Mouse (Mus musculus) layer of hippocampus, adult 2 months (tissue): ENCODE measurements around the gene Palm3. TPM values are rescaled to one million over a fixed set of nuclear protein-coding genes. Genes with fewer than 3 reads are reported as not detected.

ENCODE experiments used
- DNase-seq, 2 experiments: peaks; one replicate each; pipeline ENCODE4 v3.0.0; 2022; ENCODE audit warnings: low spot score in 2 of 2
- H3K27ac ChIP-seq: fragments of 200-600 bp; 2 replicates; pipeline ENCODE4 v1.8.1; 2022
- H3K4me3 ChIP-seq: fragments of 200-600 bp; 2 replicates; pipeline ENCODE4 v1.8.1; 2022; ENCODE audit warnings: mild to moderate bottlenecking
- CTCF ChIP-seq: fragments of 200-600 bp; conservative IDR thresholded peaks from 2 replicates; pipeline ENCODE4 v1.8.1; 2022; ENCODE audit warnings: antibody characterized with exemption, mild to moderate bottlenecking, moderate library complexity
- total RNA-seq, 2 experiments: library from RNA; stranded (reverse); gene quantifications; 2 replicates each; pipeline ENCODE4 v1.2.3; 2021

The Palm3 gene
- total RNA-seq, 2 experiments from 2014 or later: 2.8 TPM

- no peak for TF ChIP-seq CTCF
- DNase-seq: no peak
- no peak within 1 kb of the TSS for H3K4me3 ChIP-seq
- no peak within 1 kb of the TSS for H3K27ac ChIP-seq
These were observed 23.6 kb downstream of the Palm3 start, which contains the start of gene Rln3 for GRCm38 (mm10) chr8:84044900-84045299. TSS of gene Rln3 (minus strand) at chr8:84045000.

- 0 out of 2 replicates have a peak, but pooled peaks have one; percentile 12 for TF ChIP-seq CTCF
- no peak for DNase-seq
- H3K4me3 ChIP-seq: no peak overlapping the region
- no peak overlapping the region for H3K27ac ChIP-seq
These were observed 25.2 kb downstream of the Palm3 start for GRCm38 (mm10) chr8:84046505-84046904.

DNA sequence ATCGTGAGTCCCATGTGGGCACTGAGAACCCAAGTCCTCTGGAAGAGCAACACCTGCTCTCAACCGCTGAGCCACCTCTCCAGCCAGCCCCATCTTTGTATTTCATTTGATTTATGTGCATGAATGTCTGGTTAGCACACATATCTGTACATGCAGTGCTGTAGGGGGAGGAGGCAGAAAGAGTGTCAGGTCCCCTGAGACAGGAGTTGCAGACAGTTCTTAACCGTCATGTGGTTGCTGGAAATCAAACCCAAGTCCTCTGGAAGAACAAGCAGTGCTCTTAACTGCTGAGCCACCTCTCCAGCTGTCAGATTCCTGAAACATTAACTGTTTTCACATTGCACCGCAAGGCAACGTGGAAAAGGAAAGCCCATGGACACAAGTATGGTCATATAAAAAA is 26.9 kb downstream of the Palm3 start:
- no peak for DNase-seq
- H3K4me3 ChIP-seq: no peak overlapping the region
- TF ChIP-seq CTCF: no peak
- no peak overlapping the region for H3K27ac ChIP-seq

GRCm38 (mm10) chr8:84052746-84053145 is 31.5 kb downstream of the Palm3 start:
- DNase-seq: no peak
- TF ChIP-seq CTCF: no peak
- H3K4me3 ChIP-seq: no peak overlapping the region
- H3K27ac ChIP-seq: no peak overlapping the region

DNA sequence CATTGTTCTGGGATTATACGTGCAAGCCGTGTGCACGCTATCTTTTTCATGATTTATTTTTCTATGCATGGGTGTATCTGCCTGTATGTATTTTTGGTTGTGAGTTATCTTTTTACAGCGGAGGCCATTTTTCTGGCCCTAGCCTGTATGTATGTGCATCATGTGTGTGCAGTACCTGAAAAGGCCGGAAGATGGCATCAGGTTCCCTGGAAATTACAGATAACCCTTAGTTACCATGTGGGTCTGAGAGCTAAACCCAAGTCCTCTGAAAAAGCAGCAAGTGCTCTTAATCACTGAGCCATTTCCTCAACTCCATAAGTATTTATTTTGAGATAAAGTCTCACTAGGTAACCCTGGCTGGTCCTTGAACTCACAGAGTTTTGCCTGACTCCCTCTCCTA is 32.0 kb downstream of the Palm3 start:
- Histone ChIP-seq H3K27ac (no peak overlapping the region), H3K4me3 (no peak overlapping the region)
- no peak for DNase-seq
- no peak for TF ChIP-seq CTCF

DNA sequence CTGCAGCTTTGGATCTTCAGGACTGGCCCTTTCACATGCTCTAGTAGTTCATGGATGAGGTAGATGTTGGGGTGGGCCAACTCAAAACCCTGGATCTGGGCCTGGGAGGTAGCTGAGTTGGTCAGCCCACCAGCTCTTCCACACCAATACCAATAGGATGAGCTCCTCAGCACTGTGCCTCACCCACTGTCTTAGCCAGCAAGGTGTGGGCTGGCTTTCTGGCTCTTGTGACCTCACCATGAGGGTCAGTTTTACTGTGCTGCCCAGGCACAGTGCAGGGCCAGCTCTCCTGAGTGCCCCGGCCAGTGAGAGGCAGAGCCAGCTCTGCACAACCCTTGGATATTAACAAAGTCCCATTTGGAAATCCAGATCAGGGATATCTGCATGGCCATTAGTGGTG is 36.6 kb downstream of the Palm3 start:
- no peak for TF ChIP-seq CTCF
- H3K27ac ChIP-seq: no peak overlapping the region
- H3K4me3 ChIP-seq: no peak overlapping the region
- no peak for DNase-seq

- Histone ChIP-seq H3K4me3 (no peak overlapping the region), H3K27ac (no peak overlapping the region)
- DNase-seq: no peak
- 0 out of 2 replicates have a peak, but pooled peaks have one; percentile 16 for TF ChIP-seq CTCF
These were observed 38.0 kb downstream of the Palm3 start for GRCm38 (mm10) chr8:84059226-84059625.

DNA sequence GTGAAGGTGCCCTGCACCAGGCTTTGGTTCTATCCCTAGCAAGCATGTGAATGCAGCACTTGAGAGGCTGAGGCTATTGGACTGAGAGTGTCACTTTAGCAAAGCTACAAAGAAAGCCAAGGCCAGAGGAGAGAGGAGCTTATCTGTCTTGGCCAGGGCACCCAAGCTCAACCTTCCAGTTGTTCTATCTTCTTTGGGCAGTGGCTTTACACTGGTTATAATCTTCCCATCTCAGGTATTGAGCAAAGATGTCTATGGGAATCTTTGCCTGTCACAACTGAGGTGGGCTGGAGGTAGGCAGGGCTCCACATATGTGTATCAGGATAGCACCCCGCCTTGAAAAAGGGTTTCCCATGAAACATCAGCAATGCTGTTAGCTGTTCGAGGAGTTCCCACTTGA is 39.0 kb downstream of the Palm3 start:
- no peak for DNase-seq
- TF ChIP-seq CTCF: no peak

DNA sequence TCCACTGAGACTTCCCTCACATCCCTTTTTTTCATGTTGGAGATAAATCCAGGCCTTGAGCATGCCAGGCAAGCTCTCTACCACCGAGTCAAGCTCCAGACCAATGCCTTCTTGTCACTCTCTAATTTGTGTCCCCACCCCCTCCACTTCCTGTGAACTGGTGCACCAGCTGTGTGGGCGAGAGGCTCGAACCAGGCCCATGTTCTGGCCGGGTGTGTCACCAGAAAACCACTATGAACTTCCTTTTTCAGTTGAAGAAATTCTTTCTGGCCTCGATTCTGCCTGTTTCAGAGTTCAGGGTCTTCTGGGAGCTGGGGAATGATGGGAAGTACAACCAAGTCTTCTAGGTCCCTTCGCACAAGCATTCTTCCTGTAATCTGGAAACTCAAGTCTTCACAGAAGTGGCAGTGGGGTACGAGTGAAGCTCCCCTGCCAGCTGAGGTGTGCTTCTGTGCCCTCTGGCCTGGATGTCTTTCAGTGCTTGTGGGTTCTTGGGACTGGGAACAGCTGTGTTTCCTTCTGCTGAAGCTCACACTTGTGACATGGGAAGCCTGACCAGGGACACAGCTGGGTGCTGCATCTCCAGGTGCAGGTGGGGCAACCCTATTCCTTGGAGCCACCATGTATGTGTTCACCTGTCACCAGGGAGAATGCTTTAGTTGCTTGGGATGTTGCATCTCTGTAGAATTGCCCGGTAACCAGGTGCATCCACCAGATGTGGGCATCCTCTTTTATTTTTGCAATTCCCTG is 42.8 kb downstream of the Palm3 start:
- no peak overlapping the region for H3K4me3 ChIP-seq
- TF ChIP-seq CTCF: no peak
- H3K27ac ChIP-seq: no peak overlapping the region
- DNase-seq: no peak

More for the DNA sequence above, 39.0 kb downstream of the Palm3 start:
- H3K4me3 ChIP-seq: no peak overlapping the region
- H3K27ac ChIP-seq: no peak overlapping the region

GRCm38 (mm10) chr8:84065037-84065436 is 43.8 kb downstream of the Palm3 start, which contains the start of gene Gm10643:
TSS of gene Gm10643 (minus strand) at chr8:84065137.
- no peak for DNase-seq
- Histone ChIP-seq H3K4me3 (peak within 1 kb of the TSS; percentile 72), H3K27ac (peak within 1 kb of the TSS; percentile 97)
- TF ChIP-seq CTCF: no peak

DNA sequence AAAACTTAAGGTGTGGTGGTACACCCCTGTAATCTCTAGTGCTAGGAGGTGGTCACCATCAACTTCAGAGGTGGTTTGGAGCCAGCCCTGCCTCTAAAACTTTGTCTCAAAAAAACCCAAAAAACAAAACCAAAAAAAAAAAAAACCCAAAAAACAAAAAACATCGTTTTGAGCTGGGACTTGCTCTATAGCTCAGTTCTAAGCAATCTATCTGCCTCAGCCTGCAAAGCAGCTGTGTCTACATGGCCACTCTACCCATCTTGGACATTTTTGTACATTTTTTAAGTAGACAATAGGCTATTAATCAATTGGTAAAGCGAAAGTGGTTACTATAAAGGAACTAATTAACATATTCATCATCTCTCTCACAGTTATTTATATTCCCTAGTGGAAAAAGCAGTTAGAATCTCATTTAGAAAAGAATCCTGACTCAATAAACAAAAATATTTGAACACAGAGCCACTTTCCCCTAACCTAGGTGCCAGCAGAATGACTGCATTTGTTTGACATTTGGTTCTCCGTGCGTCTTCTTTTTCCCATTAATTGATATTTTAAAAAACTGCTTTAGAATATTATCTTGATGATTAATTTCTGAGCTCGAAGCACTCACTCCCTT is 44.3 kb downstream of the Palm3 start:
- no peak for TF ChIP-seq CTCF
- peak overlapping the region; percentile 72 for H3K4me3 ChIP-seq
- H3K27ac ChIP-seq: peak overlapping the region; percentile 97
- no peak for DNase-seq

DNA sequence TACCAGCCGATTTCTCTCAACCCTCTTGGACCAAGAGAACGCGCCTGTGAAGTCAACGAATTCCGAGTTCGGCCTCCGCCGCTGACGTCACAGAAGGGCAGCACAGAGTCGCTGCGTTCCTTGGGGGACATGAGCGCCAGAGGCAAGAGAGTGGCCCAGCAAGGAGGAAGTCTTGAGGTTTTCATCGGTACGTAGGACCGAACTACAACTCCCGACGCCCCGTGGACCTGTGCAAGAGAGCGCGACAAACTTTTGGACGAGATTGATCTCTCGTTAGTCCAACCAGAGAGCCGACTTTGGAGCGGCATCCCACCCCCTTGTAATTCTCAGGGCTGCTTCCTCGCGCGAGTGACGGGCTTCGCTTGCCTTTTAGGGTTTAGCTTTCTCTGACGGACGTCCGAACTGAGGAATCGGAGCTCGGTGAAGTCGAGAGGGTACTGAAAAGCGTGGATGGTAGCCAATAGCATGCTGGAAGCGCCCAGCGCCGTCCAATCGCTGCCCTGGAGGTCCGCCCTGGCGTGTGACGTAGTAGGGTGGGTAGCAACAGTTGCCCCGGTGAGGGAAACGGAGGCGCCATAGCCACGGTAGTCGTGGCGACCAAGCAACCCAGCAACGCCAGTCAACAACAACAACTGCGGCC is 45.1 kb downstream of the Palm3 start, which contains the start of gene Rfx1:
Gene Rfx1 (plus strand): TSS at position 544 of the 640 bp plus-strand sequence.
- peak; percentile 99 to 100 for DNase-seq
- H3K4me3 ChIP-seq: peak within 1 kb of the TSS; percentile 79
- TF ChIP-seq CTCF: no peak
- H3K27ac ChIP-seq: peak within 1 kb of the TSS; percentile 99

DNA sequence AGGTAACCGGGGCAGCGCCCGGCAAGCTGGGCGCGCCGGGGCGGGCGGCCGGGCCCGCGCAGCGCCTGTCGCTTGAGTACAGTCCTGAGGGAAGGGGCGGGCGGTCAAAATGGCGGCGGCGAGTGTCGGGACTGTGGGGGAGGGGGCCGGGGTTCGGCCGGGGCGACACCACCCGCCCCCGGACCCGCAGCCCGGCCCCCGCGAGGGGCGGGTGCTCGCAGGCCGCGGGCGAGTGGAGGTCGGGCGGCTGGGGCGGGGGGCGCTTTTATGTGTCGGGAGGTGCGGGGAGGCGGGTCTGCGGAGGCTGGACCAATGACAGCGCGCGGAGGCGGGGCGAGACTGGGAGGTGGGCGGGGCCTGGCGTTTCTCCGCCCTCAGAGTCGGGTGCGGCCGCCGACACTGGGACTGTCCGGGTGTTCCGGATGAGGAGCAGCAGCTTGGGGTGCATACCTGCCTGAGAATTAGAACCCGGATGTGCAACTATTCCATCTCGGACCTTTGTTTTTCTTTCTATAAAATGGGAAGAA is 45.8 kb downstream of the Palm3 start:
- Histone ChIP-seq H3K4me3 (peak overlapping the region; percentile 79), H3K27ac (peak overlapping the region; percentile 99)
- DNase-seq: peak; percentile 95 to 96
- TF ChIP-seq CTCF: no peak
